Mouse (Mus musculus) ovary, adult 2 months (tissue): Measurements from ENCODE around the gene Slc26a3. TPM values are rescaled to one million over a fixed set of nuclear protein-coding genes. Genes with fewer than 3 reads are reported as not detected.

Source experiments
- polyA plus RNA-seq: library from polyadenylated mRNA; depleted of rRNA; stranded (reverse); fragments of >200 nt; gene quantifications from 2 replicates; pipeline ENCODE4 v1.2.3, GENCODE M21; 2012; rRNA removed

Slc26a3 gene
- 0.07 TPM in 1 of 2 replicates, not detected in the other for polyA plus RNA-seq

GRCm38 (mm10) chr12:31390571-31390970 is at the start of gene Slc26a3:
TSS of gene Slc26a3 (plus strand) at chr12:31390871.

DNA sequence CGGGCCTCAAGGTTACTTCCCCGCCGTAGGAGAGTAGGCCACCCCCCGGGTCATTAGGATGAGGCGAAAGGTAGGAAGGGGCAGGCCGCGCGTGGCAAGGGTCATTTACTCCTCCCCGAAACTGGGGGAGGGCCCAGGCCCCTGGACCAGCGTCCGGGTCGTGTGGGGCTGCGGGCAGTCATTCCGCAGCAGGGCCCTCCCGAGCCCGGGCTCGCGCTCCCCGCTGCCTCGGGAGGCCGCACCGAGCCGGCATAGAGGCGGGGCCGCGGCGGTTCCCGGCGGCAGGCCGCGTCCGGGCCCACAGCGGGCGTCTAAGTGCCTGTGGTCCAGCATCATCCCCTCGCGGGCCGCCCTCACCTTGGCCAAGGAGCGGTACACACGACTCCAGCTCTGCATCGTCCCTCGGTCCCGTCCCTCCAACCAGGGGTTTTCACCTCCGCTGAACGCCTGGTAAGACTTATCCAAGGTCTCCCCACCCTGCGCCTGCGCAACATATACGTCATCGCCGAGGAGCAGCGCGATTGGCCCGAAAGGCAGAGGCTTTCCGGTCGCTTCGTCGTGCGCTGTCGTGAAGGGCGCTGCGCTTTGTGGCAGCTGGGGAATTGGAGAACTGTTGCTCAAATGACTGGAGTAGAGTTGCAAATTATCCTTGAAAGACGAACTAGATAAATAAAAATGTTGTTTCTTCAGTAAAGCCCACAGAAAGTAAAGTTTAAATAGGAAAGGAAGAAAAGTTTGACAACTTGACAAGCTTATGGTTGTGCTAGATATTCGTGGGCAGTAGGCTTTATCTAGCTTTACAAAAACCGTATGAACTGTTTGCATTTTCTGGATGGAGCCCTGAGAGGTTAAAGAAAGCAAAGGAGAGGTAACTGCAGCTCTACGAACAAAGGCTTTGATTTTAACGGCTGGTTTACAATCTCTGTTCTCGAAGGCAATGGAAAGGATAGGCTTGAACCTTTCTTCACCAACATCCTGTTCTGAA is 39.4 kb upstream of the Slc26a3 start, which contains the start of gene Dld:
Gene Dld, minus strand, starts transcription at position 510 of the 985 bp plus-strand sequence.

GRCm38 (mm10) chr12:31499314-31500131 is 108.9 kb downstream of the Slc26a3 start, which contains the start of gene Cbll1:
TSS of gene Cbll1 (minus strand) at chr12:31499616.

Other genes starting within 250 kb of the Slc26a3 start
- gene Gm6993, start 150.1 kb upstream of the Slc26a3 start, polyA plus RNA-seq: not detected in 2 replicates
- gene Lamb1, start 125.6 kb upstream of the Slc26a3 start, polyA plus RNA-seq: 78.3 and 91.6 TPM in 2 replicates
- gene Dld, start 39.4 kb upstream of the Slc26a3 start, polyA plus RNA-seq: 6.3 and 8.6 TPM in 2 replicates
- 2.9 and 7.0 TPM in 2 replicates for gene Cbll1, start 108.7 kb downstream of the Slc26a3 start, polyA plus RNA-seq
- 0.12 and 0.24 TPM in 2 replicates for gene Slc26a4, start 169.1 kb downstream of the Slc26a3 start, polyA plus RNA-seq
- gene Bcap29, start 243.8 kb downstream of the Slc26a3 start, polyA plus RNA-seq: 1.0 and 1.3 TPM in 2 replicates